Mouse (Mus musculus): ENCODE results near the gene Atg10. TPM values are rescaled to one million over a fixed set of nuclear protein-coding genes. Genes with fewer than 3 reads are reported as not detected.

Gene Atg10
- total RNA-seq, 2 experiments from 2014 or later = 15.2 to 22.1 TPM

GRCm38 (mm10) chr13:91175347-91175746 lies 48.4 kb downstream of the Atg10 start:
- no peak for DNase-seq

- no peak for DNase-seq
These were observed 51.8 kb downstream of the Atg10 start for GRCm38 (mm10) chr13:91171766-91172491.

GRCm38 (mm10) chr13:91171205-91171604 lies 52.6 kb downstream of the Atg10 start:
- no peak for DNase-seq

- DNase-seq = no peak
These were observed 54.0 kb downstream of the Atg10 start for GRCm38 (mm10) chr13:91169529-91170319.

- DNase-seq = no peak
These were observed 55.3 kb downstream of the Atg10 start for GRCm38 (mm10) chr13:91168486-91168885.

- DNase-seq = no peak
These were observed 56.2 kb downstream of the Atg10 start for GRCm38 (mm10) chr13:91167561-91167960.

- peak; percentile 16 to 34 for DNase-seq
These were observed 57.5 kb downstream of the Atg10 start for GRCm38 (mm10) chr13:91166286-91166685.

GRCm38 (mm10) chr13:91165200-91165599 lies 58.6 kb downstream of the Atg10 start:
- peak; percentile 55 to 63 for DNase-seq

- no peak for DNase-seq
These were observed 60.5 kb downstream of the Atg10 start for GRCm38 (mm10) chr13:91163292-91163691.

GRCm38 (mm10) chr13:91162452-91162851 lies 61.3 kb downstream of the Atg10 start:
- DNase-seq = peak in 1 of 2 experiments; percentile 20

- DNase-seq = no peak
These were observed 63.2 kb downstream of the Atg10 start for GRCm38 (mm10) chr13:91160616-91161015.

GRCm38 (mm10) chr13:91159881-91160280 lies 63.9 kb downstream of the Atg10 start:
- DNase-seq = peak; percentile 46 to 53

- peak; percentile 65 to 74 for DNase-seq
These were observed 65.8 kb downstream of the Atg10 start for GRCm38 (mm10) chr13:91157941-91158340.

- no peak for DNase-seq
These were observed 66.3 kb downstream of the Atg10 start for GRCm38 (mm10) chr13:91157429-91157828.

GRCm38 (mm10) chr13:91156949-91157348 lies 66.8 kb downstream of the Atg10 start:
- DNase-seq = no peak

GRCm38 (mm10) chr13:91156308-91156707 lies 67.5 kb downstream of the Atg10 start:
- DNase-seq = no peak

GRCm38 (mm10) chr13:91155429-91156207 lies 68.2 kb downstream of the Atg10 start:
- DNase-seq = no peak

GRCm38 (mm10) chr13:91154622-91155021 lies 69.1 kb downstream of the Atg10 start:
- DNase-seq = no peak

- DNase-seq = no peak
These were observed 87.4 kb downstream of the Atg10 start for GRCm38 (mm10) chr13:91136337-91136736.

- no peak for DNase-seq
These were observed 90.4 kb downstream of the Atg10 start for GRCm38 (mm10) chr13:91133334-91133890.

- DNase-seq = peak; percentile 59 to 69
These were observed 94.7 kb downstream of the Atg10 start for GRCm38 (mm10) chr13:91129071-91129470.

GRCm38 (mm10) chr13:91128581-91128980 lies 95.2 kb downstream of the Atg10 start:
- no peak for DNase-seq

All from adrenal gland, postnatal 36 days (tissue).